Mouse (Mus musculus) G1E (cell line): Measurements from ENCODE around the gene Dscaml1. TPM values are rescaled to one million over a fixed set of nuclear protein-coding genes. Genes with fewer than 3 reads are reported as not detected.

Source experiments
- ATAC-seq: 2 replicates; pipeline ENCODE4 v1.8.0; 2016; ENCODE audit warnings: mild to moderate bottlenecking; ENCODE audit not compliant: insufficient number of reproducible peaks, poor library complexity, low FRiP score, severe bottlenecking; ENCODE audit errors: extremely low read depth
- DNase-seq: peaks from one replicate; pipeline ENCODE4 v3.0.0; 2012; ENCODE audit warnings: low spot score
- H3K27me3 ChIP-seq: 2 replicates; pipeline ENCODE4 v1.6.1; 2012; ENCODE audit warnings: mild to moderate bottlenecking, low read length, inconsistent platforms; ENCODE audit not compliant: insufficient read depth
- H3K36me3 ChIP-seq: replicated peaks from 2 replicates; pipeline ENCODE3; 2012; ENCODE audit warnings: mild to moderate bottlenecking, inconsistent platforms
- H3K4me1 ChIP-seq: 2 replicates; pipeline ENCODE4 v1.6.1; 2012; ENCODE audit warnings: low read depth, low read length, inconsistent platforms, mixed read lengths; ENCODE audit not compliant: insufficient read depth
- H3K4me3 ChIP-seq: 2 replicates; pipeline ENCODE4 v1.5.1; 2012; ENCODE audit warnings: low read depth, mild to moderate bottlenecking, inconsistent platforms, low read length, moderate library complexity, mixed read lengths
- H3K9me3 ChIP-seq: replicated peaks from 2 replicates; pipeline ENCODE4 v1.6.1; 2012; ENCODE audit warnings: inconsistent platforms
- CTCF ChIP-seq: IDR thresholded peaks from 2 replicates; pipeline ENCODE4 v1.5.1; 2012; ENCODE audit warnings: low read depth, low read length, inconsistent platforms, mixed read lengths
- GATA1 ChIP-seq: IDR thresholded peaks from 2 replicates; pipeline ENCODE4 v1.6.1; 2012; ENCODE audit warnings: borderline replicate concordance, low read length, inconsistent platforms, mixed read lengths
- GATA2 ChIP-seq: IDR thresholded peaks from 2 replicates; pipeline ENCODE4 v1.6.1; 2012; ENCODE audit warnings: low read depth, low read length, inconsistent platforms, borderline replicate concordance
- POLR2AphosphoS5 ChIP-seq: IDR thresholded peaks from 2 replicates; pipeline ENCODE4 v1.6.1; 2012; ENCODE audit warnings: low read depth, low read length, inconsistent platforms; ENCODE audit not compliant: insufficient replicate concordance
- TAL1 ChIP-seq: conservative IDR thresholded peaks from 2 replicates; pipeline ENCODE4 v1.6.1; 2012; ENCODE audit warnings: low read depth, low read length, inconsistent platforms, mixed read lengths
- polyA plus RNA-seq: library from polyadenylated mRNA; stranded (reverse); fragments of >175 nt; gene quantifications from 2 replicates; pipeline ENCODE4 v1.2.3, GENCODE M21; 2012
- total RNA-seq, 2 experiments: library from RNA; stranded (forward) in 1 of 2; stranded (reverse) in 1 of 2; fragments of 200-1000 nt in 1 of 2; fragments of >200 nt in 1 of 2; fragmentation: Nextera tagmentation in 1 of 2; gene quantifications; 2 replicates each; pipeline ENCODE4 v1.2.3; 2014 to 2017

Dscaml1 gene
- total and polyA plus RNA-seq, 3 experiments = 0.22 TPM; not detected in 2

GRCm38 (mm10) chr9:45434171-45434570 lies 7.7 kb downstream of the Dscaml1 start:
- peaks cover 5% of the 10 kb centered on the region; the same call in 1 of the 2 replicates for H3K27me3 ChIP-seq
- no peaks in the 10 kb centered on the region for H3K36me3 ChIP-seq
- DNase-seq = no peak
- H3K4me1 ChIP-seq = no peaks in the 10 kb centered on the region
- TF ChIP-seq TAL1 (no peak), GATA2 (no peak), GATA1 (no peak), CTCF (no peak), POLR2AphosphoS5 (no peak)
- ATAC-seq = no peak
- no peak overlapping the region for H3K4me3 ChIP-seq
- 0 out of 2 replicates have a peak, but pooled peaks cover 10% of the 10 kb centered on the region for H3K9me3 ChIP-seq

GRCm38 (mm10) chr9:45439025-45439424 lies 12.6 kb downstream of the Dscaml1 start:
- Histone ChIP-seq H3K36me3 (no peaks in the 10 kb centered on the region), H3K4me3 (no peak overlapping the region), H3K4me1 (no peaks in the 10 kb centered on the region), H3K27me3 (peaks cover 3% of the 10 kb centered on the region; the same call in 1 of the 2 replicates), H3K9me3 (no peaks in the 10 kb centered on the region)
- DNase-seq = no peak
- ATAC-seq = no peak
- TF ChIP-seq POLR2AphosphoS5 (no peak), GATA2 (no peak)

GRCm38 (mm10) chr9:45440083-45440784 lies 13.8 kb downstream of the Dscaml1 start:
- Histone ChIP-seq H3K4me1 (no peaks in the 10 kb centered on the region), H3K36me3 (no peaks in the 10 kb centered on the region), H3K27me3 (peaks cover 3% of the 10 kb centered on the region; the same call in 1 of the 2 replicates), H3K4me3 (no peak overlapping the region), H3K9me3 (no peaks in the 10 kb centered on the region)
- DNase-seq (no peak), ATAC-seq (no peak)
- TF ChIP-seq CTCF = no peak
- no peak for TF ChIP-seq GATA1
- no peak for TF ChIP-seq POLR2AphosphoS5
- TF ChIP-seq GATA2 = no peak
- TF ChIP-seq TAL1 = no peak

- no peak overlapping the region for H3K4me3 ChIP-seq
- ATAC-seq = no peak
Measured at GRCm38 (mm10) chr9:45444251-45444798, 17.9 kb downstream of the Dscaml1 start.

GRCm38 (mm10) chr9:45449658-45450057 lies 23.2 kb downstream of the Dscaml1 start:
- no peak for ATAC-seq
- DNase-seq = no peak
- H3K27me3 ChIP-seq = no peaks in the 10 kb centered on the region; the same call in 1 of the 2 replicates

More at GRCm38 (mm10) chr9:45444251-45444798, 17.9 kb downstream of the Dscaml1 start:
- no peaks in the 10 kb centered on the region for H3K4me1 ChIP-seq
- peaks cover 3% of the 10 kb centered on the region; the same call in 1 of the 2 replicates for H3K27me3 ChIP-seq
- no peak for DNase-seq
- no peaks in the 10 kb centered on the region for H3K36me3 ChIP-seq
- H3K9me3 ChIP-seq = no peaks in the 10 kb centered on the region
- TF ChIP-seq GATA2 (no peak), POLR2AphosphoS5 (no peak), CTCF (no peak), GATA1 (no peak), TAL1 (no peak)

GRCm38 (mm10) chr9:45451346-45451745 lies 24.9 kb downstream of the Dscaml1 start:
- Histone ChIP-seq H3K27me3 (no peaks in the 10 kb centered on the region; the same call in 1 of the 2 replicates), H3K9me3 (no peaks in the 10 kb centered on the region), H3K36me3 (no peaks in the 10 kb centered on the region), H3K4me1 (no peaks in the 10 kb centered on the region), H3K4me3 (no peak overlapping the region)
- ATAC-seq (no peak), DNase-seq (no peak)
- TF ChIP-seq GATA1 (no peak), CTCF (no peak), TAL1 (no peak), POLR2AphosphoS5 (no peak), GATA2 (no peak)

More at GRCm38 (mm10) chr9:45449658-45450057, 23.2 kb downstream of the Dscaml1 start:
- H3K4me3 ChIP-seq = no peak overlapping the region
- no peaks in the 10 kb centered on the region for H3K9me3 ChIP-seq
- no peaks in the 10 kb centered on the region for H3K36me3 ChIP-seq
- TF ChIP-seq TAL1 (no peak), CTCF (no peak), POLR2AphosphoS5 (no peak)
- no peaks in the 10 kb centered on the region for H3K4me1 ChIP-seq
